Mouse (Mus musculus) frontal cortex, adult 2 months (tissue): Measurements from ENCODE around the gene Ing5. TPM values are rescaled to one million over a fixed set of nuclear protein-coding genes. Genes with fewer than 3 reads are reported as not detected.
"Not testable (repeated sequence)": the region's sequence is repeated elsewhere in the genome, so short reads cannot be mapped to it uniquely, and the experiment has no call there.

Experiments
- DNase-seq, 2 experiments: peaks; one replicate each; pipeline ENCODE4 v3.0.0; 2022; ENCODE audit warnings: low spot score in 1 of 2; ENCODE audit errors: extremely low spot score in 1 of 2
- polyA plus RNA-seq: library from polyadenylated mRNA; depleted of rRNA; stranded (reverse); fragments of >200 nt; gene quantifications from 2 replicates; pipeline ENCODE4 v1.2.3, GENCODE M21; 2012; rRNA removed

The Ing5 gene
- polyA plus RNA-seq, result 8.1 and 8.4 TPM in 2 replicates

DNA sequence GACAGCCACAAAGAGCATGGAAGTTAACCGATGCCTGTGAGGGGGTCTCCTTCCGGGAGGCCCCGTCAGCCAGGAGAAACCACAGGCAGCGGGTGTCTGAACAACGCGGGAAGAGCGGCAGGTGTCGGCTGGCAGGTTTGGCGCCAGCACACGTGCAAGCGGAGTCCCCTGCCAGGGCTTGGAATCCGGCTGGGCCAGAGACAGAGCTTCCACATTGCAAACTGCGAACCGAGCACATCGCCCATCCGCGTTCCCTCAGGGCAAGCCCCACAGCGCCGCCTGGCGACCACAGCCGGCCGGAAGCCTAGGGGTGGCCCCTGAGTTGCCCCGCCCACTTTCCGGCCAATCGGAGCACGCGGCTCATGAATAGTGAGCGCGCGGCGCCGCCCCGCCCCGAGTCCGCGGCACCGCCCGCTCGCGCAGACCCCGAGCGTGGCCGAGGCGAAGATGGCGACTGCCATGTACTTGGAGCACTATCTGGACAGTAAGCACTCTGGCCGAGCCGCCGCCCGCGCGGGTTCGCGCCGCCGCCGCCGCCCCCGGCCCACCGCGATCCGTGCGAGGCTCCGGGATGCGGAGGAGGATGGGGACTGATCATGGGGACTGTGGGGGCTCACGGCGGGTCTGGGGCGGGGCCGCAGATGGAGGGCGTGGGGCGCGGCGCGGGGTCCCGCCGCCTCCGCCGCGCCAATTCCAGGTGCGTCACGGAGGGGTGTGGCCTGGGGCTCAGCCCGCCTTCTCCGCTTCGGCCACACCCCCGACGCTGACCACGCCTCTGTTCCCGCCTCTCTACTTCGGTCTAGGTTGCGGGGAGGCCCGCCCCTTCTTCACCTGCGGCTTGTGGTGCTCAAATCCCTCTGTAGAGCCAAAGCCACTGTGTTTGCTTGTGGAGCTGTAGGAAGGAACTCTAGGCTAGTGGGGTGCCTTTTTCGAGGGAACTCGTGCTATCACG, at the start of gene Ing5:
Ing5 (plus strand) TSS at position 410 of the 952 bp plus-strand sequence.
- peak; percentile 97 to 100 for DNase-seq

GRCm38 (mm10) chr1:93754573-93755290, 49.0 kb upstream of the Ing5 start, which contains the start of gene Thap4:
Gene Thap4 (minus strand): TSS chr1:93754864.
- peak; percentile 90 to 93 for DNase-seq

DNA sequence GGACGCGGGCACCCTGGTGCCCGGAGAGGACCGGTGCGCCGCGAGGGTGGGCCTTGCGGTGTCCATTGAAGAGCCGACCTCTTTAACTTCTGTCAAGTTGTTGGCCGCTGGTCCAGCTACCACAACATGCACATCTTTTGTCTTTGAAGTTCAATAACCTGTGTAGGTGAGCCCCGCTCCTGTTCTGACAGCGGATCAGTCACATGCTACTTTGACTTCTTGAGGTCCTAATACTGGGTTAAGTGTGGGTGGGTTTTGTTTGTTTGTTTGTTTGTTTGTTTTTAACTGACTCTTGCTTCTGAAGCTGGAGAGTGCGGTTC, 48.5 kb upstream of the Ing5 start:
- peak in 1 of 2 experiments; percentile 26 for DNase-seq

DNA sequence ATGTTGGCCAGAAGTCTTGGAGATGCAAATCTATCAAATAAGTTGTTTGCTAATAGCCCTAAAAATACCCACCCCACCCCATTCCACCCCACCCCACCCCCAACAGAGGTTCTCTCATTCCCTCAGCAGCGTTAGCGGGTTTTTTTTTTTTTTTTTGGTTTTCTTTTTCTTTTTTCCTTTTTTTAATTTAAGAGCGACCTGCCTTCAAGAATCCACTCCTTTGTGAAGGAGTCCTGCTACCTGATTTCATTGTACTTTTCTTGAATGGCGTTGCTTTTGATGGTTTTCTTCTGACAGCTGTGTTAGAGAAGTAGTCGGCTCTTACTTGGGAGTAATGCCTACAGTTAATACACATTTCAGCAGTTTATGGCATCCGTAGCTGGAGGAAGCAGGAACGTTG, 48.1 kb upstream of the Ing5 start:
- no peak for DNase-seq

GRCm38 (mm10) chr1:93756154-93756553, 47.6 kb upstream of the Ing5 start:
- DNase-seq, result no peak

GRCm38 (mm10) chr1:93760076-93760475, 43.7 kb upstream of the Ing5 start:
- DNase-seq, result no peak

DNA sequence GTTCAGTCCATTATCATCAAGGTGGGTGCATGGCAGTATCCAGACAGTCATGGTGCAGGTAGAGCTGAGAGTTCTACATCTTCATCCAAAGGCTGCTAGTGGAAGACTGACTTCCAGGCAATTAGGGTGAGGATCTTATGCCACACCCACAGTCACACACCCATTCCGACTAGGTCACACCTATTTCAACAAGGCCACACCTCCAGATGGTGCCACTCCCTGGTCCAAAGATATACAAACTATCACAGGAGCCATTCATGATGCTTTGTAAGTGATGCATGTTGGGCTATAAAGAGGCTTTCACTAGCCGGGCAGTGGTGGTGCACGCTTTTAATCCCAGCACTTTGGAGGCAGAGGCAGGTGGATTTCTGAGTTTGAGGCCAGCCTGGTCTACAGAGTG, 40.2 kb upstream of the Ing5 start:
- not testable (repeated sequence) for DNase-seq

DNA sequence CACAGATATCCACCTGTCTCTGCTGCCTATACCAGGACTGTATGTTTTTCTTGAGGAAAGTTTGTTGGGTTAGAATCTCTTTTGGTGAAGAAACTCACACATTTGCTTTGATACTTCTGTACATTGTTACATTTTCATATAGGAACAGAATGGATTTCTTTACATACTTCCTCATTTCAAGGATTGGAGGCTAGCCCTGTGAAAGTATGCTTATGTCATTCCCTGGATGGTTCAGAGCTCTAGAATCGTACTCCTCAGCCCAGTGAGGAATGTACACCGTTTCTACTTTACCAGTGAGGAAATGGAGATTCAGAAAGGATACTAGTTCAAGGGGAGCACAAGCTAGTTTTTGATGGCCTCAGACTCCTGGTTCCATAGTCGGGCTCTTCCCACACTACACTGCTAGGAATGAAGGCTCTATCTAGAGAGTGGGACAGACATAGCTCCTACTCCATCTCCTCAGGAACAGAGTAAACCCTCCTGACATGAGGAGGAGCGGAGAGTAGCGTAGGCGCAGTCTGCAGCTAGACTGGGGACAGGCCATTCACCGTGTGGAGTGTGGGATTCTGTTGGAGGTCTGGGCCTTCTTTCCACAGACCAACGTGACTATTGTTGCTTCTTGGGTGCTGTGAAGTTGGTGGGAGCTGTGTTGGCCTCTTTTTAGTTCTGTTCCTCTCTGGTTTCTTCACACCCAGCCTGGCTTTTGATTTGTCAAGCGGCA, 38.7 kb upstream of the Ing5 start:
- peak in 1 of 2 experiments; percentile 8 for DNase-seq

GRCm38 (mm10) chr1:93767600-93767999, 36.2 kb upstream of the Ing5 start:
- DNase-seq, result no peak

DNA sequence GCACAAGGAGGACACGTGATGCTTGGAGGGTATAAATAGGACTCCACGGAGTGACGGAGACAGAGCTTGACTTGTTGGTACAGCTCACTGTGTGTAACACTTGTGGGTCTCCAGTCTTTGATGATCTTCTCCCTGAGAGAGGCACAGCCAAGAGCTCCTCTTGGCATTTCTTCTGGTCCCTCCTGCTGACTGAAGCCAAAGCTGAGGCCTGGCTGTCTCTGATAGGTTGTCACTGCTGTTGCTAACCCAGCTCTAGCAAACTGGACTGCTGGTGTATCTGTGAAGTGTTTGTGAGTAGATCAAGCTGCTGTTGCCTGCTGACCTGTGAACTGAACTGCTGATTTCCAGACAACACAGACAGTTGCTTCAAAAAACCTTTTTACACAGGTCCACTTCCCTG, 33.9 kb upstream of the Ing5 start:
- no peak for DNase-seq

DNA sequence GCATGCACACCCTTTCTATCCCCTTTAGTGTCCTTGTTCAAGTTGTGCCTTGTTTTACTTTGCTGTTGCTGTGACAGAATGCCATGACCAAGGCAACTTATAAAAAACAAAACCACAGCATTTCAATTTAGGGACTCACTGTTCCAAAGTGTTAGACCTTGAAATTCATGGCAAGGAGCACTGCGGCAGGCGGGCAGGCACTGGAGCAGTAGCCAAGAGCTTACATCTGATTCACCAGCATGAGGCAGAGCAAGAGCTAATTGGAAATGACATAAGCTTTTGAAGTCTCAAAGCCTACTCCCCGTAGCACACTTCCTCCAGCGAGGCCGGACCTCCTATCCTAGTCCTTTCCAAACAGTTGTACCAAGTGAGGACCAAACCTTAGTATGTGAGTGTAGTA, 27.1 kb upstream of the Ing5 start:
- no peak for DNase-seq

DNA sequence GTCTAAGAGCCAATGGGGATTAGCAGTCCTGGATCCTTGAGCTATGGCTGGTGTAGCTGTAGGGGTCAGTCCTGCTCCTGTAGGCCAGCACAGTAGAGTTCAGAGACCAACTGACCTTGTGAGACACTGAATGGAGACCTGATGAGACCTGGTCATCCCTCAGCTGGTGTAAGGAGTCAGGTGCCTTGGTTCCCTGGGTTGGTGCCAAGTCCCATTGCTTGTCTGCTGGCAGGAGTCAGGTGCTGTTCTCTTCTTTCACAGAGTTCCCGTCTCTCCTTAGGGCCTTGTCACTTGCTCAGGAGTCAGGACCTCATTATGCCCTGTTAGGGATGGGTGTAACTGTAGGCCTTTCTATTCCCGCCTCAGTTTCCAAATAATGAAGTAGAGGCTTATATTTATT, 16.9 kb upstream of the Ing5 start:
- DNase-seq, result no peak

DNA sequence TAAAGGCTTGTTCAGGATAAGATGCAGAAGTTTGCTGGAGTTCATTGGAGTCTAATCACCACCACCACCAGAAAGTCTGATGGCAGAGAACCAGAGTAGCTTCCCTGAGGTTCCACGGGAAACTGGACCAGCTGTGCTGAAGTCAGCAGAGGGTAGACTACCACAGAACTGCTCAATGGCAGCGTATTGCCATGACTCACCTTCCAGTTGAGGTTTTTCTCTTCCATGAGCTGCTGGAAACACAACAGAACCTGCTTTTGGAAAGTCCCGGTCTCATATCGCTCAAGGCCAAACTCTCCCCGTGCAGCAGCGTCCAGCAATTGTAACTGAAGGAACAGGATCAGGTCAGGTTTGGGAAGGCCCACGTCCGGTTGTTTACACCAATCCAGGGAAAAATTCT, 9.2 kb upstream of the Ing5 start:
- DNase-seq, result no peak

DNA sequence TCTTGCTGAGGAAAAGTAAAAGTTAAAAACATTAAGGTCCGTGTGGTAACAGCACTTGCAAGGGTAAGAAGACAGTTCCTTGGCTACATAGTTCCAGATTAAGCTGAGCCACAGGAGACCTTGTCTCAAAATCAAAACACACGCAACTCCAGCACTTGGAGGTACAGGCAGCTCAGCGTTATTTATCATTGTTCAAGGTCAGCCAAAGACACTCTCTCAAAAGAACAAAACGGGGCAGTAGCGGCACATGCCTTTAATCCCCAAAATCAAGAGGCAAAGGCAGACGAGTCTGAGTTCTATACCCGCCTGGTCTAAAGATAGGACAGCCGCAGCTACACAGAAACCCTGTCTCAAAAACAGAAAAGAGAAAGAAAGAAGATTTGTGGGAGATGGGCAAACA, 7.9 kb upstream of the Ing5 start:
- no peak for DNase-seq

DNA sequence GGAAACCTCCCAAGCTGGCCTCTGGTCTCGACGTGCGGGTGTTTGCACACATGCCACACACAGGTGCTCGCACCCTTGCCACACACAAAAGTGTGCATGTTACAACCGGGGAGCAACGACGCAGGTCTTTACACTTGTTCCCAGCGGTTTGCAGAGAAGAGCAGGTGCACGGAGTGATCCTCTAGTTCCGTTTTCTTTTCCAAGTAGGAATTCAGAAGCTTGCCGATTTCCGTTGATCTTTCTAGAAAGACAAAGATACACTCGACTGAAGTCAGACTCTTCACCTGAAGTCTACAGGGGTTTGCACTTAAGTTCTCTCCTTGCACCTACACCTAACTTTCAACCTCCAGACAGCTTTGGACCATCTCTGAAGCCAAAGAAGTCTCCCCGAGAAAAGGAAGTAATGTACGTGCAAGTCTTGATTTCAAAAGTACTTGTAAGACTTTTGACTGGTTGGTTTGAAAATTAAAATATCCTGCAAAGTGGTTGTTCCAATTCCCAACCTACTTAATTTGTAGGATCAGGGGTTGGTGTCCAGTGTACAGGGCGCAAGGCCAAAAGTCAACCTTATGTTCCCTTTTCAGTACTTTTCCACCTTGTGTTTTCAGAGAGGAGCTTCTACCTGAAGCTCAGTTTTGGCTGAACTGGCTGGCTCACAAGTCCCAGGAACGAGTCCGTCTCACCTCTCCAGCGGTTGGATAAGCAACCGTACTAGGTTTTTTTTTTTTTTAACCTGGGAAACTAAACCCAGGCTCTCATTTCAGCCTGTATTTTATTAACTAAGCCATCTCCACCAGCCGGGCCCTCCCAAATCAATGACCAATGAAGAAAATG, 2.9 kb upstream of the Ing5 start:
- no peak for DNase-seq

GRCm38 (mm10) chr1:93801741-93802238, 2.0 kb upstream of the Ing5 start, which contains the start of gene Dtymk:
Gene Dtymk (minus strand): TSS chr1:93801934.
- DNase-seq, result peak; percentile 91 to 94

DNA sequence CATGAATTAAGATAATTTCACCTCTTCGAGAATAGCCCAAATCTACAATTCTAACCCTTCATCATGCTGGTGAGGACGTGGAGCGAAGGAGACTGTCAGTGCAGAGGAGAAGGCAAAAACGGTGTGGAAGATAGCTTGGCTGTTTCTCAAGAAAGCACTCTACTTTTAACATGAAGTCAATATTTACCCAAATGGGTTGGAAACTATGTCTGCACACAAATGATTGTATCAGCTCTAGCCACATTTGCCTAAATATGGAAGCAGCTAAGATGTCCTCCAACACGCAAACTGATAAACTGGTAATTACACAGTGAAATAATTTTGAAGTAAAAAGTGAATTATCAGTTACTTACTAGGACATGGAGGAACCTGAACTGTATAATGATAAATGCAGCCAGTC, 994 bp upstream of the Ing5 start:
- no peak for DNase-seq

DNA sequence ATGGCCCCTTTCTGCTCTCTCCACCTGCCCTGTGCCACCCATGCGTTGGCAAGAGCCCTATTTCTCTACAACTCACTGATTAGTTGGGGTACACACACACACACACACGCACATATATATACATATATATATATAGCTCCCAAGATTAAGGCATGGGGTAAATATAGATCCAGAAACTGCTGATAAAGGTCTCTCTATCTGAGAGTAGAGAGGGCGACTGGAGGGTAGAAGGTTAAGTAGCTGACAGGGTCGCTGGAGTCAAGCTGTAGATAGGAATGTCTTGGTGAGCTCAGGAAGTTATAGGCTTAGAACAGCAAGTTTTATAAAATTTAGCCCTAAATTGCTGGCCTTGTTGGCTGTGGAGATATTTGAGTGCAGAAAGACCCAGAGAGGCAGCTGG, 1.1 kb downstream of the Ing5 start:
- no peak for DNase-seq

DNA sequence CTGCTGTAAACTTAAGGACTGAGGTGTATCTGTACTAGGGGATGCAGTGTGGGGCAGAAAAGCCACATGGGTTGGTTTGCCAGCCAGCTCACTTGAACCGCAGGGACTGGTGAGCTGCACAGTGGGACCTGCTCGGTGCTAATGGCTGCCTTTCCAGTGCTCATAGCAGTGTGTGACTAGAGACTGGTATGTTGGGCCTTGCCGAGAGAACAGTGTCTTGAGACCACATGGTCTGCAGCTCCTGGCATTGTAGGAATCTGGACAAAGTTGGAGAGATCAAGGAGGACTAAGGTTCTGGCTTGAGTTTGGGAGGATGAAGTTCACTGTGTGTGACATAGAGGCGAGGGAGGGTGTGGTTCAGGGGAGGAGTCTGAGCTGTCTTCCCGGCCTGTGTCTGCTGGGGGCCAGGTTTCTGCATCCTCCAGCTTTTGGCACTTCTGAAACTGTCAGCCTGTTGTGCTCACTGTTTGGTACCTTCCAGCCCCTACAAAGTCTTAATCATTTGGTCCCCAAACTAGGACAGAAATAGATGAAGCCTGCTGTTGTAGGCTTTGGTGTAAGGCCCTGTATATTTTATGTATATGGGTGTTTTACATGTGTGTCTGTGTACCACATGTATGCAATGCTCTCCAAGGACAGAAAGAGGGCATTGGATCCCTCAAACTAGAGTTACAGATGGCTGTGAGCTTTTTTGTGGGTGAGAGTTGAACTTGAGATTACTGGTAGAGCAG, 1.6 kb downstream of the Ing5 start:
- DNase-seq, result no peak
